Mouse (Mus musculus) urinary bladder, adult 2 months (tissue): ENCODE data around the gene Malrd1. TPM values are rescaled to one million over a fixed set of nuclear protein-coding genes. Genes with fewer than 3 reads are reported as not detected.

Experiments used
- DNase-seq: peaks from one replicate; pipeline ENCODE4 v3.0.0; 2022; ENCODE audit warnings: low spot score
- polyA plus RNA-seq: library from polyadenylated mRNA; depleted of rRNA; stranded (reverse); fragments of >200 nt; gene quantifications from 2 replicates; pipeline ENCODE4 v1.2.3, GENCODE M21; 2012

The Malrd1 gene
- polyA plus RNA-seq, 1 experiment = not detected

DNA sequence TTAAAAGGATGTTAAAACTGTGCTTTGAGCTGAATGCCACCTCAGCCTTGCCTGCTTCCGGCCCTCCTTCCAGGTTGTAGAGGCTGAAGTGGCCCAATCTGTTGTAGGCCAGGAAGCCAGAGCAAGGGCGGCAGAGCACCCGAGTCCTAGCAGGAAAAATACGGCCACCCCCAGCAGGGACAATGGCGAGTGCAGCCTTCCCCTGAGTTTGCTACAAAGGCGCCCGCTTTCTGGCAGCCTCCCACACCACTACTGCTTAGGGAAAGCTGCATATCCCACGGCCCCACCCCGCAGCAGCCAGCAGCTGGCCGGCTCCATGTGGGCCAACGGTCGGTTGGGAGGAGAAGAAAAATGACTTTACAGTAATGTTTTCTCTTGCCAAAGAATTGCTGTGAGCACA lies 503.5 kb downstream of the Malrd1 start:
- DNase-seq = no peak

DNA sequence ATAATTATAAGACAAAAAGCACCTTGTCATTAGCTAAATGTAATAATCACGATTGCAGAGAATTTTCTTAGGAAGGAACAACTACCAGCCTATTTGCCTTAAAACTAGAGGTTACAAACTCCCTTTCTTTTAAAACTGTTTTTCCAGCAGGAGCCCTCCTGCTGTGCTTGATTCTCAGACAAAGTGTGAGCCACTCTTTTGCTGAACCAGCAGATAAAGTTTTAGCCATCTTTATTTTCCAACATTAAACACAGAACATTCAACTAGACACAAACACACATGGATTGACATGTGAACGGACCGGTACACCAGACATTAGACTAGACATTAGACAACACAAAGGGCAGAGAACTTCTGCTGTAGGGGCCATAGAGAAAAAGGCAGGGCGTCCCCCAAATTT lies 505.3 kb downstream of the Malrd1 start:
- DNase-seq = no peak

GRCm38 (mm10) chr2:16032804-16033203 lies 506.5 kb downstream of the Malrd1 start:
- DNase-seq = no peak

DNA sequence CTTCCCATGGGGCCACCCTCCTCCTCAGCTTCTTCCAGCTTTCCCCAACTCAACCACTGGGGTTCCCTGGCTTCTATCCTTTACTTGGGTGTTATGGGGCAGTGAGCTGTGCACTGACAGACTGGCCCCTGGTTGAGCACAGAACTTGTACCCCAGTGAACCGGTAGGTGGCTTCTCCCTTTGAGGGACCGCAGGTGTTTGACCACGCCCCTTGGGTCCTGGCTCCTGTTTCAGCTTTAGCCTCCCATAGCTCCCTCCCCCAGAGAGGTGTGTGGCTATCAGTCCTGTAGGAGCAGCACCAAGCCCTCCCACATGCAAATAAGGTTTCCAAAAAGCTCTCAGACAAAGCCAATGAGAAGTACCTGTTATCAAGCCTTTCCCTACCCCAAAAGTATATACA lies 584.4 kb downstream of the Malrd1 start:
- no peak for DNase-seq

DNA sequence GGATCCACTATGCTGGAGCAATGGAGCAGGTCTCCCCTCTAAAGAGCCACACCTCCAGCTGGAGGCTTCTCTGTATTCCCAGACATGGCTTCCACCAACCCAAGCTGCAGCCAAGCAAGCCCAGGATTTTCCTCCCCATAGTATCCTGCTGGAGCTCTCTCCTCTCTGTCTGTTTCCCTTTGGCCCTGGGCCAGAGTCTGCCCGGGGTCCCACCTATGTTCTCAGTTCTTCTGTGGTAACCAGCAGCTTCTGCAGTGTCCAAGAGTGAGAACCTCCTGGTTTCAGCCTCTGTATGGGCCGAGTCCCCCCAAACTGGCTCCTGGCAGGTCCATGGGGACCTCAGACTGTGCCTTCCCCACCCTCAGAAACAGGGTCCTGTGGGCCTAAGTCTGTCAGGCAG lies 587.1 kb downstream of the Malrd1 start:
- DNase-seq = no peak

DNA sequence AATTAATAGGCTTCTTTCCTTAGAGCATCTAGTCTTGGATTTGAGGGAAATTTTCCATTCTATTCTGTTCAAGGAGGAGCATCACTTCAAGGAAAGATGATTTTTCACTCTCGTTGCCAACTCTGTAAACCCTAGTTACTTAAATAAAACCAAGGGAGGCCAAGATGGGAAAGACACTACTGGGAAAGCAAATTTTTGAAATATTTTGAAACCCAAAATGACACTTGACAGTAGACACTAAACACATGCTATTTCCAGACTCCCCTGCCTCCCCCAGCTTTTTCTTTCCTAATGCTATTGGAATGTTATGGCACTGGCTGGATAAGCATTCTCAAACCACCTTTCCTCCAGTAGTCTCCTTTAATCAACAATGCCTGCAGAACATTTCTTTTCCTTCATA lies 621.7 kb downstream of the Malrd1 start:
- no peak for DNase-seq

GRCm38 (mm10) chr2:16152623-16153022 lies 626.3 kb downstream of the Malrd1 start:
- DNase-seq = no peak

DNA sequence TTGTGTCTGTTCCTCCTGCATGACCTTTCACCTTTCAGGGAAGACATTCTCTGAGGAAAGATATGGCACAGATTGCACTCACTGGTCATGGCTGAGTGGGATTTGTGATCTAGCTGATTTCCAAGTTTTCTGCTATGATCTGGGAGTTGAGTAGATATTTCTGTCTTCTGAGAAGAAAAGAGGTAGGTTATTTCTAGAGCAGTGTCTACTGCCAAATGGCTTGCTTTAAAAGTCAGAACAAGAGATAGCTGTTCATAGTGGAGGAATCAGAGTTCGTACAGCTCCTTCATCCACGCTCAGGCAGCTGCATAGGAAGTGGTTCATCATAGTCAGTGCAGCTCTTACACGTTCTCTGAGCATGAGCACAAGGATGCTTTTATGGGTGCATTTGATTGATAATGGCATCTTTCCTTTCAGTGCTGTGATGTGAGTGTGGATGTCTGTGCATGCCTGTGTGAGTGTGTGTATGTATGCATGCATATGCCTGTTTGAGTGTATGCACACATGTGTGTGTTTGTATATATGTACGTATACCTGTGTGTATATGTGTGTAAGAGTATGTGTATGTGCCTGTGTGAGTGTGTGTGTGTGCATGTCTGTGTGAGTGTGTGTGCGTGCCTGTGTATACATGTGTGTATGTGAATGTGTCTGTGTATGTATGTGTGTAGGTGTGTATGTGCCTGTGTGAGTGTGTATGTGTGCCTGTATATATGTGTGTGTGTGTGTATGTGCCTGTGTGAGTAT lies 637.1 kb downstream of the Malrd1 start:
- no peak for DNase-seq

DNA sequence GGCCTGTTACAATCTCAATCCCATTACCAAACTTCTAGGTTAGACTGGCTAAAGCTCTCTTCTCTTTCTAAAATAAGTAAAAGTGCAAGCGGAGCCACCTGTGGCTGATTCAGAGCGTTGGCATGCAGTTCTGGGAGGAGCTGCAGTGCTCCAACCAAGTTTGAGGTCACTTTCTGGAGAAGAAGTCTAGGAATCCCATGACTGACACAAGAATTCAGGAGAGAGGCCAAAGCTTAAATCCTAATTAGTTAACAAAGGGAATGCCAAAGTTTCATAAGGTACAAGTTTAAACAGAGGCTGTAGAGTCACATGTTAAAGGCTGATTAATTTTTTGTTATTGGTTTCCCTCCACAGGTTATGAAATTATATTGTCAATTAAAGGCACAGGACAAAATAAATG lies 642.3 kb downstream of the Malrd1 start:
- DNase-seq = no peak

DNA sequence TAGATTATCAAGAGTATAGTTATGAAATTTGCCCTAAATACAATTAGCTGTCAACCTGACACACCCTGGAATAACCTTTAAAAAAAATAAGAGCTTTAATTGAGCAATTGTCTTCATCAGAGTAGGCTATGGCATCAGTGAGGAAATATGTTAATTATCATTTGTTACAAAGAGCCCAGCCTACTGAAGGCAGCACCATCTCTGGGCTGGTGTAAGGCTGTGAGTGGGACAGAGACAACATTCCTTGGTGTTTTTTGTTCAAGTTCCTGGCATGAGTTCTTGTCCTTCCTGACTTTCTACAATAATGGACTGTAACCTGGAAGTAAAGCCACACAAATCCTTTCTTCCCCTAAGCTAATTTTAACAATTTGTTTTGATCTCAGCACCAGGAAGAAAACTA lies 645.8 kb downstream of the Malrd1 start:
- no peak for DNase-seq

DNA sequence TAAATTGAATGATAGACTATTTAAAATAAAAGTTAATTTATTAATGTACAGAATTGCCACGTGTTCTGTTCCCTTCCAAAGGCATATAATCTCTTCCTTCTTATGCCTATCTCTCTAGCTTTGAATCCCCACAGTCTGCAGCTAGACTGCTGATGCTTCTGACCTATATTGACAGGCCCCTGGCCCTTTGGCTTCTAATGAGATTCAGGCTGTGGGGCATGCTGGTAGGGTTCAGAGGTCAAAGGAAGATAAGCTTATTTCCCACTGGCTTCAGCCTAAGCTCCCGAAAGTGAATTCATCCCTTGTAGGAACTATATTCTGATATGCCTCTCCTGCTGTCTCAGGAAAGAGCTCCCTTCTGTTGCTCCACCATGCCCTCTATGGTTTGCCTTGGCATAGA lies 647.1 kb downstream of the Malrd1 start:
- no peak for DNase-seq

- DNase-seq = no peak
Observed at GRCm38 (mm10) chr2:16182140-16182539, 655.9 kb downstream of the Malrd1 start.

- DNase-seq = no peak
Observed at GRCm38 (mm10) chr2:16183158-16183557, 656.9 kb downstream of the Malrd1 start.

GRCm38 (mm10) chr2:16210016-16210415 lies 683.7 kb downstream of the Malrd1 start:
- no peak for DNase-seq

DNA sequence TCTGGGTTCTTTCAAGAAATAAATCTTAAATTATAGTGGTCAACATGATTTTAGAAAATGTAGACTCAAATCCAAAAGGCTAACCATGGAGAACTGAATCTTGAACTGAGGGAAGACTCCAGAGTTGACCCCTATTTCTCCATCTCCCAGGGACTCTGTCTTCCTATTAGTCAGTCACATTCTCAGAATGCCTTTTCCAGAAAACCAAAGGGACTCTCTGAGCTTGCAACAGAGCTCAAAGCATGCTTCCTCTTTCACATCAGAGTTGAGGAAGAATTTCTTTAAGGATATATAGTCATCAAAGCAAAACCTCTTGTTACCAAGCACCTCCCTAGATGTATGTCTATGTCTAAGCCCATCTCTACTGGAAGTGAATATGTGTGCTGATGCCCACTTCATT lies 686.5 kb downstream of the Malrd1 start:
- no peak for DNase-seq

DNA sequence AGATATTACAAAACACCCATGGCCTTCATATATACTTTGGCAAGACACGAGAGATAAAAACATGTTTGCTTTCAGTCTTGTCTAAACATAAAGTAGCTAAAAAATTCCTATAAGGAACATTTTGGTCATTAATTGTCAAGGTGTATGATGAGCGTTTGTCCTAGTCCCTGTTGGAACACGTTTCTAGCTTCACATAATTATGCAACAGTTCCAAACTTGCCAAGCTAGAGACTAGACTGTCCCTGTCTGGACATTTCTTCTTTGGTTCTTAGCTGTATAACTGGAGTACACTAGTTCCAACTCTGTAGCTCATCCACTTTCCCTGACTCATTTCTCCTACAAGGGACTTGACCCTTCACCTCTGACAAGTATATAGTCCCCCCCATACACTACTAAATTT lies 687.8 kb downstream of the Malrd1 start:
- no peak for DNase-seq

- no peak for DNase-seq
Observed at GRCm38 (mm10) chr2:16228187-16228832, 702.0 kb downstream of the Malrd1 start.

GRCm38 (mm10) chr2:16240861-16241260 lies 714.6 kb downstream of the Malrd1 start:
- DNase-seq = no peak

DNA sequence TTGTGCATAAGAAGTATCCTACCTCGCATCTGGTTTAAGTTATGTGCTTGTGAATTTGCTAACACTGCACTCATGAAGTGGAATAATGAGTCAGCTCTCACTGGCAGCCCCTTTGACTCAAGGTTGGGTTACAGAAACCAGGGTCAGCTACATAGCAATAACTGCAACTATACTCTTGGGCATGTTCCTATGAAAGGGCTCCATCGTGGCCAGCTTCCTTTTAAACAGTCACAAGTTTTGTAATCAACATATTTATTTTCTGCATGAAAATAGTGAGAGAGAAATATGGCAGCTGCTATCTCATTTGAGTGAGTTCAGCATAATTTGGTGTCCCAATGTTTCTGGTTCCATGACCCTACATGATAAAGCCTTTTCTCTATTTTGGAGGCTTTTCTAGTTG lies 716.8 kb downstream of the Malrd1 start:
- no peak for DNase-seq

DNA sequence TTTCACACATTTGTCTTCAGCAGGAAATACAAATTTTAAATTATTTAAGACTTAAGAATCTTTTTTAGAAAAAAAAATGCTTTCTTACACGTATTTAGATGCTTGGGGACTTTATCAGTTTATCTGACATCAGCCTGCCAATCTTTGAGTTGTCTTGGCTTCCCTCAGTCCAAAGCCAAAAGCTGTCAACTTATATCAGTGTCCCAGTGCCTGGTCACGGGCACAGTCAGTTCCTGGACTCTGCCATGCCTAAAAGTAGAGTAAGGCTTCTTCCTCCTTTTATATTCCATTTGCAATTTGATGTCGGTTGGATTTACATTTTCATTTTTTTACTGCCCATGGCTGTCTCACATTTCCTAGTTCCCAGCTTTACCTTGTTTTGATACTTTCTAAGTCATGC lies 722.6 kb downstream of the Malrd1 start:
- DNase-seq = no peak

- no peak for DNase-seq
Observed at GRCm38 (mm10) chr2:16252274-16252673, 726.0 kb downstream of the Malrd1 start.
